In genomic region chrX:136868061-136869040, GRCm38 (mm10) we compare ENCODE assay signal across 9 mouse cellular contexts. TPM values are rescaled to one million over a fixed set of nuclear protein-coding genes. Genes with fewer than 3 reads are reported as not detected.
A peak's percentile ranks its signal among the peaks of the same experiment; 100 is the strongest.
DNase-seq lines count a peak whose midpoint lies in the region; ATAC-seq lines count a peak whose summit lies in the region.
"Had no signal": no experiment of that assay in that cellular context is flagged by ENCODE, and none has a peak within 500 bp of the region (broad histone marks: within the 10 kb centered on the region; RNA-seq: fewer than 3 reads in every experiment).

TSS of gene Rab9b (minus strand) at chrX:136868755.

- 0 out of 2 replicates have a peak, but pooled peaks cover 5% of the 10 kb centered on the region for H3K27me3 ChIP-seq in heart, embryonic 13.5 days (replicated peaks)
- H3K27me3 ChIP-seq in forebrain, embryonic 10.5 days (ENCODE audit: poor library complexity, severe bottlenecking), result peaks cover 44% of the 10 kb centered on the region
- no peaks in the 10 kb centered on the region for H3K27me3 ChIP-seq in limb, embryonic 11.5 days (ENCODE audit: control insufficient read depth, insufficient read depth, low read length)
- no peaks in the 10 kb centered on the region for H3K27me3 ChIP-seq in neural tube, embryonic 11.5 days (ENCODE audit: control insufficient read depth, insufficient read depth, low read length)

- no peak within 1 kb of the TSS for H3K27ac ChIP-seq in heart, embryonic 13.5 days (replicated peaks)
- H3K27ac ChIP-seq in forebrain, embryonic 10.5 days, result peak within 1 kb of the TSS; percentile 7; the same call in 1 of the 2 replicates
- H3K27ac ChIP-seq in limb, embryonic 11.5 days (replicated peaks; ENCODE audit: low read depth, low read length), result no peak within 1 kb of the TSS
- no peak within 1 kb of the TSS for H3K27ac ChIP-seq in neural tube, embryonic 11.5 days (ENCODE audit: low read depth, low read length)

- ATAC-seq in heart, embryonic 13.5 days (ENCODE audit: extremely low read depth, insufficient number of reproducible peaks, low FRiP score, low TSS enrichment), result no peak
- ATAC-seq in limb, embryonic 11.5 days (ENCODE audit: insufficient number of reproducible peaks, low FRiP score, low TSS enrichment, low read depth), result peak; percentile 65
- ATAC-seq in neural tube, embryonic 11.5 days (ENCODE audit: insufficient read depth, low FRiP score, low TSS enrichment), result peak; percentile 85

- DNase-seq in heart, postnatal 36 days, result no peak
- peak; percentile 85 for DNase-seq in brain, adult 2 months (ENCODE audit: low read depth, low spot score)
- peak; percentile 21 for DNase-seq in forebrain, embryonic 10.5 days (ENCODE audit: extremely low spot score, low spot score)
- DNase-seq in induced T-regulatory cell, adult 2 months (ENCODE audit: low read depth), result peak; percentile 0
- DNase-seq in limb, embryonic 11.5 days (ENCODE audit: low spot score), result peak; percentile 36
- peak; percentile 66 for DNase-seq in neural tube, embryonic 11.5 days (ENCODE audit: low spot score)
- no peak for DNase-seq in urinary bladder, postnatal 4 days (ENCODE audit: low spot score in 2 of 2)

- no peaks in the 10 kb centered on the region for H3K4me1 ChIP-seq in heart, embryonic 13.5 days
- no peaks in the 10 kb centered on the region for H3K4me1 ChIP-seq in forebrain, embryonic 10.5 days
- no peaks in the 10 kb centered on the region for H3K4me1 ChIP-seq in limb, embryonic 11.5 days (ENCODE audit: control insufficient read depth, insufficient read depth, low read length)
- no peaks in the 10 kb centered on the region for H3K4me1 ChIP-seq in neural tube, embryonic 11.5 days (ENCODE audit: control insufficient read depth, insufficient read depth, low read length)

- H3K9me3 ChIP-seq in heart, embryonic 13.5 days, result no peaks in the 10 kb centered on the region
- H3K9me3 ChIP-seq in forebrain, embryonic 10.5 days, result no peaks in the 10 kb centered on the region
- no peaks in the 10 kb centered on the region for H3K9me3 ChIP-seq in limb, embryonic 11.5 days (ENCODE audit: control insufficient read depth, low read length)
- H3K9me3 ChIP-seq in neural tube, embryonic 11.5 days (ENCODE audit: control insufficient read depth, low read length), result no peaks in the 10 kb centered on the region

- WGBS in heart, embryonic 13.5 days, result 14% methylated on average over 32 of the region's 36 CpGs
- 22% methylated on average over 32 of the region's 36 CpGs for WGBS in forebrain, embryonic 10.5 days
- WGBS in limb, embryonic 11.5 days, result 20% methylated on average over 19 of the region's 36 CpGs
- WGBS in neural tube, embryonic 11.5 days, result 20% methylated on average over 28 of the region's 36 CpGs

- H3K4me3 ChIP-seq in heart, embryonic 13.5 days, result peak within 1 kb of the TSS; percentile 60
- peak within 1 kb of the TSS; percentile 61 for H3K4me3 ChIP-seq in forebrain, embryonic 10.5 days
- H3K4me3 ChIP-seq in limb, embryonic 11.5 days (ENCODE audit: low read depth, low read length), result peak within 1 kb of the TSS; percentile 40
- peak within 1 kb of the TSS; percentile 42 for H3K4me3 ChIP-seq in neural tube, embryonic 11.5 days (ENCODE audit: low read depth, low read length)

- H3K9ac ChIP-seq in heart, embryonic 13.5 days, result peak within 1 kb of the TSS; percentile 71
- H3K9ac ChIP-seq in limb, embryonic 11.5 days (ENCODE audit: low read length), result no peak within 1 kb of the TSS; the same call in 1 of the 2 replicates
- H3K9ac ChIP-seq in neural tube, embryonic 11.5 days (ENCODE audit: low read length), result peak within 1 kb of the TSS; percentile 53

- H3K4me2 ChIP-seq in heart, embryonic 13.5 days, result peak within 1 kb of the TSS; percentile 79
- H3K4me2 ChIP-seq in limb, embryonic 11.5 days (ENCODE audit: low read depth, severe bottlenecking), result peak within 1 kb of the TSS; percentile 72
- peak within 1 kb of the TSS; percentile 68 for H3K4me2 ChIP-seq in neural tube, embryonic 11.5 days (ENCODE audit: low read depth)

- no peaks in the 10 kb centered on the region for H3K36me3 ChIP-seq in heart, embryonic 13.5 days
- H3K36me3 ChIP-seq in forebrain, embryonic 10.5 days (replicated peaks), result no peaks in the 10 kb centered on the region
- H3K36me3 ChIP-seq in limb, embryonic 11.5 days (ENCODE audit: control insufficient read depth, insufficient read depth, low read length), result no peaks in the 10 kb centered on the region
- H3K36me3 ChIP-seq in neural tube, embryonic 11.5 days (ENCODE audit: control insufficient read depth, insufficient read depth, low read length), result no peaks in the 10 kb centered on the region

- intact Hi-C loops in heart, postnatal 36 days (cut with DNase I), result no loop called here

RNA-seq across cellular contexts. Expression of gene Rab9b, which starts in this region (rescaled TPM):
- 0.11 and 0.22 TPM in 2 replicates for polyA plus RNA-seq in heart, embryonic 13.5 days (2015; fragmentation: Nextera tagmentation; extraction: Ambion mirVana)
- total RNA-seq in heart, postnatal 36 days (2021), result under 1 TPM; 0.08 to 0.19 TPM
- polyA plus RNA-seq in forebrain, embryonic 10.5 days (2016; fragmentation: Nextera tagmentation; extraction: Ambion mirVana), result 0.34 and 0.63 TPM in 2 replicates
- polyA plus RNA-seq in limb, embryonic 11.5 days (2014; fragmentation: Nextera tagmentation; extraction: Ambion mirVana), result 0.12 and 0.51 TPM in 2 replicates
- 5.8 and 5.9 TPM in 2 replicates for polyA plus RNA-seq in neural tube, embryonic 11.5 days (2014; fragmentation: Nextera tagmentation; extraction: Ambion mirVana)
- total RNA-seq: MEL had no signal

Comparison
In these comparisons a context has a peak if more than half of its experiments do, and no peak if none do; other contexts are left out.
1. Peak in DNase-seq, H3K4me3 ChIP-seq and H3K27ac ChIP-seq in forebrain, embryonic 10.5 days; RNA of the gene not detected or under 1 TPM.
2. Peak in DNase-seq, ATAC-seq, H3K4me3 ChIP-seq and H3K4me2 ChIP-seq in limb, embryonic 11.5 days; RNA of the gene not detected or under 1 TPM.
3. DNase-seq: peak in brain, adult 2 months (single experiment), induced T-regulatory cell, adult 2 months (single experiment) and neural tube, embryonic 11.5 days (single experiment); none in heart, postnatal 36 days (0 of 2) and urinary bladder, postnatal 4 days (0 of 2).
4. Peak in every context shown above with its lines, with median percentiles within 50 percentile points of each other: H3K4me2 ChIP-seq and H3K4me3 ChIP-seq.